Mouse (Mus musculus): ENCODE measurements around the gene Nxn.

Nxn gene

GRCm38 (mm10) chr11:76398798-76399586 is at the start of gene Nxn:
Gene Nxn (minus strand): TSS chr11:76399140.
- in situ Hi-C loops (cut with MboI), result no loop called here

DNA sequence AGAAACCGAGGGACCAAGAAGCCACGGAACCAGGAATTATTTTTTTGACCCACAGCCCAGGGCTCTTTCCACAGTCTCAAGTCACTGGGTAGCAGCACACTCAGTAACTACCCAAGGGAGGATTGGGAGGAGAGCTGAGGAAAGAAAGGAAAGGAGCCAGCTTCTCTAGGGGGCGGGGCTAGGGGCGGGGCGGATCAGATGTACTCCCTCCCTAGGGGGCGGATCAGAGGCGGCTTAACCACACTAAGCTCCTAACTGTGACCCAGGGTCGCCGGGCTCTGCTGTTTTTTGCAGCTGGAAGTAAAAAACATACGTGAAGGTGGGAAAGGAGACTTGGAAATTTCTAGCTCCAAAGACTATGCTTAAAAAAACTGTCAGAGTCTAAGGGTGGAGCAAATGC is 47.3 kb upstream of the Nxn start:
- in situ Hi-C loops (cut with MboI), result no loop called here

- in situ Hi-C loops (cut with MboI), result no loop called here
These were observed 46.5 kb upstream of the Nxn start for GRCm38 (mm10) chr11:76445459-76445858.

- in situ Hi-C loops (cut with MboI), result no loop called here
These were observed 40.7 kb upstream of the Nxn start for GRCm38 (mm10) chr11:76439666-76440065.

- in situ Hi-C loops (cut with MboI), result no loop called here
These were observed 38.0 kb upstream of the Nxn start for GRCm38 (mm10) chr11:76436864-76437437.

DNA sequence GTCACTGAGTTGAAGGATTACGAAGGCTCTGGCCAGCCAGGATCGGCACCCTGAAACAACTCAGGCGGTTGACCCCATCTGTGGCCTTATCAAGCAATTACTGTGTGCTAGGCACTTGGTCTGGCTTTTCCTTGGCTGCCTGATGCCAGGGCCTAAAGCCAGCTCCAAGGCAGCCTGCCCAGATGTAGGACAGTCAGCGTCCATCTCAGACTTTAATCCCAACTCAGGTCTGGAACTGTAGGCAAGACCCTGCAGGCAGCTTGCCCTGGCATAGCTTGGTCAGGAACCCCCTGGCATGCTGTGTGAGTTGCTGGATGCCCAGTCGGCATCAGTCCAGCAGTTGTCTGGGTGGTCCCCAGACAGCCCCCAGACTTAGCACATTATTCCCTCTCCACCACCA is 37.1 kb upstream of the Nxn start:
- in situ Hi-C loops (cut with MboI), result no loop called here

- in situ Hi-C loops (cut with MboI), result no loop called here
These were observed 31.2 kb upstream of the Nxn start for GRCm38 (mm10) chr11:76429966-76430631.

DNA sequence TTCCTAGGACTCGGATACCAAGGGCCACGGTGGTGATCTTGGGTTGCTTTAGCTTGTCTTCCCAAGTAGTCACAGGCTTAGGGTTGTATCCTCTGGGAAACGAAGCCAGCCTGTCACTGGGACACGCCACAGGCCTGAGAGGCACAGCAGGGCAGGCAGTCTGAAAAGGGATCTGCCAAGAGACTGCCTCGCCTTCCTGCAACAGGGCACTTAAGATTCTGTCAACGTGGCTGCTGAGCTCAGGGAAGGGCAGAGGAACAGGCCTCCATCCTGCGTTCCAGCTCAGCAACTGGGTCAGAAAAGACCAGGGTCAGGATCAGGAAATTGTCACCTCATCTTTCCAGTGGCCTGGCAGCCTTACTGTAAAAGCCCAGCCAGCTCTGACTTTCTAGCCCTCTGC is 30.6 kb upstream of the Nxn start:
- in situ Hi-C loops (cut with MboI), result no loop called here

DNA sequence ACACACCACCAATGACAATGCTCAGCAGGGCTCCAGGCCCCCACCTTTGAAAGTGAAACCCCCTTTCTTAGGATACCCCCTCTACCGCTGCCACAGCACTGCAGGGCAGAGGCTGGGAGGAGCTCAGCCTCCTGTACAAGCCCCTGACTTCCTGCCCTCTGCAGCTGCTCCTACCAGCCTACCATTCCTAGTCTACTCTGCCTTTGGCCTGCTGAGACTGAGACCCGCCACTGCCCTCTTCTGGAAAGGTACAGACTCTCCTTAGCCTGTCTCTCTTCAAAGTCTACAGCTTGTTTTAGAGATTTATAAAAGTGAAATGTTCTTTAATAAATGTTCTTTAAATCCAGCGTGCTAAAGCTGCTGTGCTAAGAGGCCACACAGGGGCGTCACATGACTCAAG is 30.1 kb upstream of the Nxn start:
- in situ Hi-C loops (cut with MboI), result no loop called here

GRCm38 (mm10) chr11:76427781-76428180 is 28.8 kb upstream of the Nxn start:
- in situ Hi-C loops (cut with MboI), result no loop called here

DNA sequence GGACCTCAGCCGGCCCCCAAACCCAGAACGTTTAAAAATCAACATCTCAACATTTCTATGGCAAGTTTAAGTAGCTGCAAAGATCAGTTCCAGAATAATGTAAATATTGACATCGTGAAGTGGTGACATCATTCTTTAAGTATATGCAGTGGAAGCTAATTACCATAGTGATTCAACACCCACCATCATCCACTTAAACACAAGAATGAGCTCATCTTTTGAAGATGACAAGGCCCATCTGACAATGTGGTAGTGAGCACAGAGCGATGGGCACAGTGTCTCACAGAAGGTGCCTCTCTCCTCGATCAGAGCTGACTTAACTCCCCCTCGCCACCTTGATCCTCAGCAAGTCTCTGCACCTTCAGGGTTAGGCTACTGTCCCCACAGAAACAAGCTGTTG is 26.8 kb upstream of the Nxn start:
- in situ Hi-C loops (cut with MboI), result no loop called here

DNA sequence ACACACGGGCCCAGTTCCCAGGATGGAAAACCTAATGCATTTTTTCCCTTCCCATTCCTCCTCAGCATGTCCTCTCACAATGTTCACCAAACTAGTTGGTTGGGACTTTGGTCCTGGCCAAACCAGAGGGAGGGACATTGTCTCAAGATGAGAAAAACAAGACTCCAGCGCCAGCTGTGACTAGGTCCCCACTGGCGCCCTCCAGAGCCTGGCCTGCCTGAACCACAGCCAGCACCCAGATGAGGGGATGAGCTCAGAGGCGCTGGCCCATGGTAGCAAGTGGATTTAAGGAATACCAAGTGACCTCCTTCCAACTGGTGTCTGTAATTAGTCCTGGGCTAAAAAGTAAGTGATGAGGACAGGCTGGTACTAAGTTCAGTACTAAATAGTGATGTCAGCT is 22.0 kb upstream of the Nxn start:
- in situ Hi-C loops (cut with MboI), result no loop called here

DNA sequence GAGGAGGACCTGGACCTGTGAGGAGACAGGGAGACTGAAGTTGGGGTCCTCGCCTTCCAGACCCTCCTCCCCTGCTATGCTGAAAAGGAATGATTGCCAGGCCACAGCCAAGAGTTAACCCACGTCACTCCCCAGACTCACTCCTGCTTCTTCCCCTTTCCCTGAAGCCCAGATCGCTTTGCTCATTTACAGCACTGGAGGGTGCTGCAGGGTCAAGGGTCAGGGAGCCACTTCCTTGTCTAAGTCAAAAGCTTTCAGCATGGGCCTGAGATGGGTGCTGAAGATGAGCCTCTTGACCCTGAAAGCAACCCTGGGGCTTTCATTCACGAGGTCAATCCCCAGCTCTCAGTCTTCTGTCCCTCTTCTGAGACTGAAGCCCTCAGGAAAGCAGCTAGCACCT is 20.2 kb upstream of the Nxn start:
- in situ Hi-C loops (cut with MboI), result no loop called here

DNA sequence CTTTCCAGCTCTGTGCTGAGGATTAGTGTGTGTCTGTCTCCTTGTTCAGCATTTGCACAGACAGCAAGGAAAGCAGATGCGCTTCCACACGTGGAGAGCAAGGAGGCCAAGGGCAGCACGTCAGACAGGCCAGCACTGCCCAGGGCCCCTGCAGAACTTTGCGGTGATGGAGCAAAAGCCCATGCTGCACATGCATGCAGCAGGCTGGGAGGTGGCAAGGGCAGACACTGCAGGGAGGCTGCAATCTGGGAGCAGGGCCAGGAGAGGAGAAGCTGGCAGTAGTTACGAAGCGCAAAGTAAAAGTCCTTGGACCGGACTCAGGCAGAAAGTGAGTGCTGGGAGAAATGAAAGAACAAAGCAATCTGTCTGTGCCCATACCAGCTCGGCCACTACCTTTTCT is 19.5 kb upstream of the Nxn start:
- in situ Hi-C loops (cut with MboI), result no loop called here

- in situ Hi-C loops (cut with MboI), result no loop called here
These were observed 17.0 kb upstream of the Nxn start for GRCm38 (mm10) chr11:76415985-76416384.

- in situ Hi-C loops (cut with MboI), result no loop called here
These were observed 16.1 kb upstream of the Nxn start for GRCm38 (mm10) chr11:76415001-76415400.

DNA sequence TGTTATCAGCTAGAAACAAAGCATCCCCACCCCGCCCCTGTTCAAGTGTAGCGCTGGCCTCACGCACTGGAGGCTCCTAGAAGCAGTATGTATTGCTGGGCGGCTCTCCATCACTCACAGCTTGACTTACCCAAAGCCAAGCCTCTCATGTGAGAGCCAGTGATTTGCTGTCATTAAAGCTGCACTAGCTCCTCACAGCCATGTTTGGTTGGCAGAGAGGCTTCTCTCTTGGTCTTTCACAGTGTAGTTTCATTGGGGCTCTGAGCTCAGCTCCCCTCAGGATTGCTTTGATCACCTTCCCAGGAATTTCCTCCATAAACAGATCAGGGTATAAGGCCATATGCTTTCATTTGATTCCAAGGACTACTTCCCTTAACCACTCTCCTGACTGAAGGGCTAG is 14.3 kb upstream of the Nxn start:
- in situ Hi-C loops (cut with MboI), result no loop called here

DNA sequence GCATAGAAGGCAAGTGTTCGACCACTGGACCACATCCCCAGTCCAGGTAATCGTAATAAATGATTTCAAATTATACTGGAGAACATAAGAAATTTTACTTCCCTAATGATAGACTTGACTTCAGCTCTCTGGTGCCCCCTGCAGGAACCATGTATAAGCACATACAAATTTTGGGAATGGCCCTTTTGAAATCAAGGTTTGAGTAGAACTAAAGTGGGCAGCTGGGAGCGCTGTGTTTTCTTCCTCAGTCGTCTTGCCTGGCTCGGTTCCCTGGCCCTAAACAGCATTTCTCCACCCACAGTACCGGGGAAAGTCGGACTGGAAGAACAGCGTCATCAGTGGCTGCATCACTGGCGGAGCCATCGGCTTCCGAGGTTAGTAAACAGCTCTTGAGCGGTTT is 11.9 kb upstream of the Nxn start:
- in situ Hi-C loops (cut with MboI), result no loop called here

- in situ Hi-C loops (cut with MboI), result loop anchor here (5.0 kb wide), 1 partner anchor 150 kb away; no protein-coding TSS in a partner anchor
These were observed 8.0 kb upstream of the Nxn start, which contains the start of gene Timm22 for GRCm38 (mm10) chr11:76406702-76407583. Gene Timm22 (plus strand): TSS chr11:76406952.

DNA sequence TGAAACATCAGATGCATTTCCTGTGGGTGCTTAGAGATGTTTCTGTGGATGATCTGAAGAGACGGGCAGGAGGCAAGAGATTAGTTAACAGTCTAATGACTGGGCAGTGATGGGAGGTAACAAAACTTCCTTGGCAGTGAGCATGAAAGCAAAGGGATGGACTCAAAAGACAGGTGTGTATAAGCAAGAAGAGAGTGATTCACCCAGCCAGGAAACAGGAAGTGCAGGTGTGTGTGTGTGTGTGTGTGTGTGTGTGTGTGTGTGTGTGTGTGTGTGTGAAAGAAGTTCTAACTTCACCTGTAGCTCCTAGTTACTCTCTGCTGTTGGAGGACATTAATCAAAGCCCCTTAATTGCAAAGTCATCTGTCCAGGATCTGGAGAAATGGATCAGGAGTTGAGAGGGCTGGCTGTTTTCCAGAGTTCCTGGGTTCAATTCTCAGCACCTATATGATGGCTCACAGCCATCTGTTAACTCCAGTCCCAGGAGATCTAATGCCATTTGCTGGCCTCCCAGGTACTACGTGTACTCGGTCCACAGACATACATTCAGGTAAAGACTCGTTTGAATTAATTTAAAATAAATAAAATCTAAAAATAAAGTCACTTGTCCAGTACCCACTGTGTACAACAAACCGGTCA is 6.8 kb upstream of the Nxn start:
- in situ Hi-C loops (cut with MboI), result loop anchor here (5.0 kb wide), 1 partner anchor 148 kb away; no protein-coding TSS in a partner anchor

- in situ Hi-C loops (cut with MboI), result loop anchor here (5.0 kb wide), 1 partner anchor 148 kb away; no protein-coding TSS in a partner anchor
These were observed 6.2 kb upstream of the Nxn start for GRCm38 (mm10) chr11:76405113-76405512.

Measured in mature B cell (primary cell).